In genomic region chr7:127020901-127021562, GRCm38 (mm10) we compare ENCODE assay signal across 8 mouse cellular contexts. TPM values are rescaled to one million over a fixed set of nuclear protein-coding genes. Genes with fewer than 3 reads are reported as not detected.
DNase-seq lines count a peak whose midpoint lies in the region; ATAC-seq and TF ChIP-seq lines count a peak whose summit lies in the region.

TSS of gene Gm42742 (minus strand) at chr7:127021097.
TSS of gene Prrt2 (minus strand) at chr7:127021211.

- DNase-seq in B cell, adult 2 months = peak; percentile 37 to 39
- DNase-seq in T-cell, adult 2 months (ENCODE audit: low spot score) = peak; percentile 52
- peak; percentile 79 for DNase-seq in embryo, embryonic 11 days
- DNase-seq in kidney, postnatal 0 days (ENCODE audit: low spot score) = peak; percentile 88
- DNase-seq in liver, embryonic 13.5 days = no peak
- DNase-seq in yolk sac, embryonic 10.5 days (ENCODE audit: low spot score) = peak; percentile 73

- peak within 1 kb of the TSS; percentile 45 for H3K4me3 ChIP-seq in heart, embryonic 11.5 days (ENCODE audit: low read depth, low read length)
- peak within 1 kb of the TSS; percentile 43 for H3K4me3 ChIP-seq in kidney, postnatal 0 days (replicated peaks; ENCODE audit: low read depth, low read length)
- H3K4me3 ChIP-seq in liver, embryonic 13.5 days (replicated peaks) = peak within 1 kb of the TSS; percentile 44
- H3K4me3 ChIP-seq in neural tube, embryonic 13.5 days = peak within 1 kb of the TSS; percentile 54

- H3K4me2 ChIP-seq in heart, embryonic 11.5 days = peak within 1 kb of the TSS; percentile 77
- peak within 1 kb of the TSS; percentile 85 for H3K4me2 ChIP-seq in kidney, postnatal 0 days (ENCODE audit: low read length)
- H3K4me2 ChIP-seq in liver, embryonic 13.5 days = peak within 1 kb of the TSS; percentile 99
- H3K4me2 ChIP-seq in neural tube, embryonic 13.5 days = peak within 1 kb of the TSS; percentile 71

- TF ChIP-seq CTCF in kidney, postnatal 0 days (IDR thresholded peaks at IDR 0.05; ENCODE audit: low read depth) = no peak

- WGBS in heart, embryonic 11.5 days (ENCODE audit: insufficient replicate concordance) = 3% methylated on average over 31 of the region's 37 CpGs
- 2% methylated on average over 33 of the region's 37 CpGs for WGBS in kidney, postnatal 0 days
- WGBS in liver, embryonic 13.5 days (ENCODE audit: insufficient replicate concordance) = 3% methylated on average over 34 of the region's 37 CpGs
- under 1% methylated on average over 37 of the region's 37 CpGs for WGBS in neural tube, embryonic 13.5 days

- H3K9ac ChIP-seq in heart, embryonic 11.5 days (ENCODE audit: low read depth, low read length) = peak within 1 kb of the TSS; percentile 72
- peak within 1 kb of the TSS; percentile 60 for H3K9ac ChIP-seq in kidney, postnatal 0 days (ENCODE audit: low read depth, low read length)
- H3K9ac ChIP-seq in liver, embryonic 13.5 days = peak within 1 kb of the TSS; percentile 49
- peak within 1 kb of the TSS; percentile 82 for H3K9ac ChIP-seq in neural tube, embryonic 13.5 days

- H3K27ac ChIP-seq in heart, embryonic 11.5 days (ENCODE audit: low read depth, low read length) = no peak within 1 kb of the TSS; the same call in none of the 2 replicates
- H3K27ac ChIP-seq in kidney, postnatal 0 days = peak within 1 kb of the TSS; percentile 57
- H3K27ac ChIP-seq in liver, embryonic 13.5 days = peak within 1 kb of the TSS; percentile 58
- H3K27ac ChIP-seq in neural tube, embryonic 13.5 days (replicated peaks) = peak within 1 kb of the TSS; percentile 78

- no peaks in the 10 kb centered on the region for H3K9me3 ChIP-seq in heart, embryonic 11.5 days (replicated peaks; ENCODE audit: control insufficient read depth, low read length)
- H3K9me3 ChIP-seq in kidney, postnatal 0 days (replicated peaks; ENCODE audit: low read length) = no peaks in the 10 kb centered on the region
- H3K9me3 ChIP-seq in liver, embryonic 13.5 days (replicated peaks) = no peaks in the 10 kb centered on the region
- H3K9me3 ChIP-seq in neural tube, embryonic 13.5 days = no peaks in the 10 kb centered on the region

- H3K27me3 ChIP-seq in heart, embryonic 11.5 days (ENCODE audit: control insufficient read depth, insufficient read depth, low read length) = no peaks in the 10 kb centered on the region
- H3K27me3 ChIP-seq in kidney, postnatal 0 days (ENCODE audit: insufficient read depth, low read length) = no peaks in the 10 kb centered on the region
- H3K27me3 ChIP-seq in liver, embryonic 13.5 days = no peaks in the 10 kb centered on the region
- no peaks in the 10 kb centered on the region for H3K27me3 ChIP-seq in neural tube, embryonic 13.5 days

- peaks cover 45% of the 10 kb centered on the region for H3K4me1 ChIP-seq in heart, embryonic 11.5 days (ENCODE audit: control insufficient read depth, insufficient read depth, low read length)
- peaks cover 46% of the 10 kb centered on the region for H3K4me1 ChIP-seq in kidney, postnatal 0 days (replicated peaks; ENCODE audit: insufficient read depth, low read length)
- H3K4me1 ChIP-seq in liver, embryonic 13.5 days (replicated peaks) = peaks cover 82% of the 10 kb centered on the region
- H3K4me1 ChIP-seq in neural tube, embryonic 13.5 days (replicated peaks) = peaks cover 82% of the 10 kb centered on the region

- ATAC-seq in heart, embryonic 11.5 days (replicated peaks; ENCODE audit: insufficient number of reproducible peaks, low FRiP score, low TSS enrichment) = no peak
- no peak for ATAC-seq in kidney, postnatal 0 days (replicated peaks; ENCODE audit: low FRiP score, low read depth)
- no peak for ATAC-seq in liver, embryonic 13.5 days (ENCODE audit: low read depth)
- no peak for ATAC-seq in neural tube, embryonic 13.5 days (ENCODE audit: low read depth)

- peaks cover 17% of the 10 kb centered on the region for H3K36me3 ChIP-seq in heart, embryonic 11.5 days (ENCODE audit: control insufficient read depth, insufficient read depth, low read length)
- 0 out of 2 replicates have a peak, but pooled peaks cover 15% of the 10 kb centered on the region for H3K36me3 ChIP-seq in kidney, postnatal 0 days (ENCODE audit: insufficient read depth, low read length)
- H3K36me3 ChIP-seq in liver, embryonic 13.5 days = peaks cover 41% of the 10 kb centered on the region
- H3K36me3 ChIP-seq in neural tube, embryonic 13.5 days = peaks cover 28% of the 10 kb centered on the region

RNA-seq across cellular contexts. Expression of gene Gm42742, which starts in this region (rescaled TPM):
- 36.6 and 40.9 TPM in 2 replicates for polyA plus RNA-seq in heart, embryonic 11.5 days (2014; fragmentation: Nextera tagmentation; extraction: Ambion mirVana)
- 44.2 and 53.8 TPM in 2 replicates for polyA plus RNA-seq in kidney, postnatal 0 days (2015; fragmentation: Nextera tagmentation; extraction: Ambion mirVana)
- 5.1 and 11.3 TPM in 2 replicates for polyA plus RNA-seq in liver, embryonic 13.5 days (2015; fragmentation: Nextera tagmentation; extraction: Ambion mirVana)
- 47.8 and 81.0 TPM in 2 replicates for polyA plus RNA-seq in neural tube, embryonic 13.5 days (2015; fragmentation: Nextera tagmentation; extraction: Ambion mirVana)

RNA-seq across cellular contexts. Expression of gene Prrt2, which starts in this region (rescaled TPM):
- polyA plus RNA-seq in heart, embryonic 11.5 days (2014; fragmentation: Nextera tagmentation; extraction: Ambion mirVana) = 4.5 and 5.0 TPM in 2 replicates
- polyA plus RNA-seq in kidney, postnatal 0 days (2015; fragmentation: Nextera tagmentation; extraction: Ambion mirVana) = 2.5 and 2.7 TPM in 2 replicates
- 0.22 and 0.47 TPM in 2 replicates for polyA plus RNA-seq in liver, embryonic 13.5 days (2015; fragmentation: Nextera tagmentation; extraction: Ambion mirVana)
- polyA plus RNA-seq in neural tube, embryonic 13.5 days (2015; fragmentation: Nextera tagmentation; extraction: Ambion mirVana) = 22.0 TPM in 2 replicates
